Mouse (Mus musculus) bone marrow macrophage, adult 2 months (primary cell): ENCODE measurements around the gene Orm2. TPM values are rescaled to one million over a fixed set of nuclear protein-coding genes. Genes with fewer than 3 reads are reported as not detected.

Experiments used
- H3K27ac ChIP-seq: 2 replicates; pipeline ENCODE4 v1.5.1; 2012; ENCODE audit warnings: low read depth, low read length; ENCODE audit not compliant: insufficient read depth
- H3K4me1 ChIP-seq: 2 replicates; pipeline ENCODE4 v1.6.1; 2012; ENCODE audit warnings: low read length; ENCODE audit not compliant: control insufficient read depth, insufficient read depth
- H3K4me3 ChIP-seq: 2 replicates; pipeline ENCODE4 v1.5.1; 2012; ENCODE audit warnings: mild to moderate bottlenecking, low read length, moderate library complexity; ENCODE audit not compliant: insufficient read depth
- CTCF ChIP-seq: IDR thresholded peaks from 2 replicates; pipeline ENCODE4 v1.5.1; 2012; ENCODE audit warnings: low read depth, mild to moderate bottlenecking, low read length, moderate library complexity
- POLR2A ChIP-seq: IDR thresholded peaks from 2 replicates; pipeline ENCODE4 v1.6.1; 2012; ENCODE audit warnings: mild to moderate bottlenecking, low read depth, low read length, borderline replicate concordance
- polyA plus RNA-seq: library from polyadenylated mRNA; stranded (reverse); fragments of >200 nt; gene quantifications from 2 replicates; pipeline ENCODE4 v1.2.4, GENCODE M21; 2012; ENCODE audit not compliant: missing spikeins, insufficient read depth, insufficient read length

Orm2 gene
- polyA plus RNA-seq, 1 experiment = not detected

DNA sequence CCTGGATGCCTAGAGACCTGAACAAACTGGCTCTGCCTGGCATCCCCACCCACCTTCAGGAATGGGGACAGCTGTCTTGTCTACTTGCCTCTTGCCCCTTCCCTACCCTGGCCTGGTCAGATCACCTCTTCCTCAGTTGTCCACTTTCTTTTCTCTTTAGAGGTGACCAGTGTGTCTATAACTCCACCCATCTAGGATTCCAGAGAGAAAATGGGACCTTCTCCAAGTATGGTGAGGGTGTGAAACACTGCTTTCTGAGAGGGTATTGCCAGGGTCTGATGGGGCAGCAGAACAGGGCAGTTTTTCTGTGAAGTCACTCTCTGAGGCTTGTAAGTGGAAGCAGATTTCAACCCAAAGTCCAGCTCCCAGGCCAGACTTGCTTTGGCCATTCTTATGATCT, 17.0 kb upstream of the Orm2 start:
- Histone ChIP-seq H3K4me3 (no peak overlapping the region), H3K4me1 (peaks cover 20% of the 10 kb centered on the region), H3K27ac (no peak overlapping the region)
- TF ChIP-seq CTCF (no peak), POLR2A (no peak)

DNA sequence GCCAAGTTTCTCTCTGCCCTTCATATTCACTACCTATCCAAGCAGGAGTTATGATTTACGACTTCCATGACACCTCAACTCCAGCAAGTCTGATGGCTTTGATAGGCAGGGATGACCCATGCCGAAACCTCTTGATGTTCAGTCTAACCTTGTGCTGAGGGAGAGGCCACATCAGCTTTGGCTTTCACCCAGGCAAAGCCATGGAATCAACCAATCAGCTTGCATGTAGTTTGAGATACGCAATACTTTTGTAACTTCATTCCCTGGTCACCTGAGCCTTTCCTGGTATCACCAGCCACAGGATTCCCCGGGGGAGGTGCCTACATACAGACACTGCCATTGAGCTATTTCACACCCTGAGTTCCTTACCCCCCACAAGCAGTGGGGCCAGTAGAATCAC, 15.6 kb upstream of the Orm2 start:
- Histone ChIP-seq H3K4me1 (peaks cover 20% of the 10 kb centered on the region), H3K4me3 (no peak overlapping the region), H3K27ac (no peak overlapping the region)
- TF ChIP-seq POLR2A (no peak), CTCF (no peak)

- Histone ChIP-seq H3K4me3 (no peak overlapping the region), H3K4me1 (peaks cover 20% of the 10 kb centered on the region), H3K27ac (no peak overlapping the region)
- TF ChIP-seq CTCF (no peak), POLR2A (no peak)
These were observed 13.7 kb upstream of the Orm2 start for GRCm38 (mm10) chr4:63348524-63348923.

GRCm38 (mm10) chr4:63355877-63356665, 6.2 kb upstream of the Orm2 start, which contains the start of gene Orm3:
Gene Orm3, plus strand, starts transcription at chr4:63356162.
- no peak within 1 kb of the TSS for H3K4me3 ChIP-seq
- H3K4me1 ChIP-seq = peaks cover 45% of the 10 kb centered on the region
- no peak for TF ChIP-seq POLR2A
- no peak for TF ChIP-seq CTCF
- H3K27ac ChIP-seq = no peak within 1 kb of the TSS

GRCm38 (mm10) chr4:63356981-63357570, 5.2 kb upstream of the Orm2 start:
- H3K4me1 ChIP-seq = peaks cover 52% of the 10 kb centered on the region
- H3K27ac ChIP-seq = no peak overlapping the region
- no peak overlapping the region for H3K4me3 ChIP-seq
- TF ChIP-seq POLR2A = no peak

GRCm38 (mm10) chr4:63359861-63360260, 2.4 kb upstream of the Orm2 start:
- Histone ChIP-seq H3K4me1 (peaks cover 47% of the 10 kb centered on the region), H3K4me3 (no peak overlapping the region), H3K27ac (no peak overlapping the region)
- no peak for TF ChIP-seq POLR2A
- TF ChIP-seq CTCF = no peak

- peaks cover 16% of the 10 kb centered on the region for H3K4me1 ChIP-seq
- H3K4me3 ChIP-seq = no peak overlapping the region
- H3K27ac ChIP-seq = no peak overlapping the region
- TF ChIP-seq POLR2A = no peak
- peak; percentile 71 for TF ChIP-seq CTCF
These were observed 6.3 kb downstream of the Orm2 start for GRCm38 (mm10) chr4:63368577-63368976.

GRCm38 (mm10) chr4:63370897-63371296, 8.6 kb downstream of the Orm2 start:
- H3K4me1 ChIP-seq = peaks cover 17% of the 10 kb centered on the region
- TF ChIP-seq CTCF = no peak
- no peak for TF ChIP-seq POLR2A
- no peak overlapping the region for H3K4me3 ChIP-seq
- no peak overlapping the region for H3K27ac ChIP-seq

DNA sequence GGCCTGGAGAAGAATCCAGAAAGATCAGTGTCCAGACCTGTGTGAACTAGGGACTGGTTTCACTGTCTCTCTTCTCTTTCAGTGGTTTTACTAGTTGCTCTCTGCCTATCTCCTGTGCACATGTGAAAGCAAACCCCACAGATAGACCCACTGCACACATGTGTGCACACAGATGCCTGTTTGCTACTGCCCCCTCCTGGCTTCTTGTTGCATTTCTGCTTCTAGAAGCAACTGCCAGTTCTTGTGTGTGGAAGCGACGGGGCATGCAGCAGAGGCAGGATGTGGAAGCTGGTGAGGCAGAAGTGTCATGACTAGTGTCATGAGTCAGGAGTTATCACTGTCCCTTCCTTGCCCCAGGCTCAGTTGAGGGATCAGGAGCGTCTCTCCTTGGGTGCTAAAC, 9.6 kb downstream of the Orm2 start:
- Histone ChIP-seq H3K4me3 (no peak overlapping the region), H3K27ac (no peak overlapping the region), H3K4me1 (peaks cover 9% of the 10 kb centered on the region)
- TF ChIP-seq POLR2A = no peak
- TF ChIP-seq CTCF = peak; percentile 49

GRCm38 (mm10) chr4:63373404-63373803, 11.2 kb downstream of the Orm2 start:
- H3K4me3 ChIP-seq = no peak overlapping the region
- H3K27ac ChIP-seq = no peak overlapping the region
- TF ChIP-seq CTCF (no peak), POLR2A (no peak)
- H3K4me1 ChIP-seq = peaks cover 9% of the 10 kb centered on the region
